Mouse (Mus musculus): Measurements from ENCODE around the gene Ddx23.

Ddx23 gene

GRCm38 (mm10) chr15:98674994-98675545 lies 12.4 kb upstream of the Ddx23 start:
- in situ Hi-C loops (cut with MboI), result no loop called here

GRCm38 (mm10) chr15:98674284-98674993 lies 11.7 kb upstream of the Ddx23 start:
- in situ Hi-C loops (cut with MboI), result no loop called here

GRCm38 (mm10) chr15:98673732-98674131 lies 11.0 kb upstream of the Ddx23 start:
- in situ Hi-C loops (cut with MboI), result no loop called here

GRCm38 (mm10) chr15:98672592-98672991 lies 9.9 kb upstream of the Ddx23 start:
- in situ Hi-C loops (cut with MboI), result no loop called here

DNA sequence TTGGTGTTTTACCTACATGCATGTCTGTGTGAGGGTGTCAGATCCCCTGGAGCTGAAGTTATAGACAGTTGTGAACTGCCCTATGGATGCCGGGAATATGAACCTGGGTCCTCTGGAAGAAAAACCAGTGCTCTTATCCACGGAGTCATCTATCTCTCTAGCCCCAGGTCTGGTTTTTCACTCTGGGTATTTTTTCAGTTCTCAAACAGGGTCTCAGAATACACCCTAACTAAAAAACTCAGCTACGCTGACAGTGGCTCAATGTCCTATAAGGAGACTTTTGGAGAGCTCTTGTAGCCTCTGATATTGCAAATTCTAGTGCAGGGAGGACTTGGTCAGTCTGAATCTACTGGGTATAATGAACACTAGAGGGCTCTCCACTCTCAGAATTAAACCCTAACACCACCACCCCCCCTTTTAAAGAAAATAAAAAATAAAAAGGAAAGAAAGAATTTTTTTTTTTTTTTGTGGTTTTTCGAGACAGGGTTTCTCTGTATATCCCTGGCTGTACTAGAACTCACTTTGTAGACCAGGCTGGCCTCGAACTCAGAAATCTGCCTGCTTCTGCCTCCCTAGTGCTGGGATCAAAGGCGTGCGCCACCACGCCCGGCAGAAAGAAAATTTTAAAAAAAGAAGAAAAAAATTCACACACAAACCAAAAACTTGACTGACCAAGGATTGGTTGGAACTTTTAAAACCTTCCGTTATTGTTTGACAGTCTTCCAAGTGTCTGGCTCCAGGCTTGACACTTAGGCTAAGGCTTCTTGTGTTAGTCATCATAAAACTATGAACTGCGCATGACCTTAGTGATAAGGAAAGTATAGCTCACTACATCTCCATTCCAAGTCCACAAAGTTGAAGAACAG lies 1.6 kb upstream of the Ddx23 start:
- in situ Hi-C loops (cut with MboI), result no loop called here

GRCm38 (mm10) chr15:98662198-98662566 lies 512 bp downstream of the Ddx23 start:
- in situ Hi-C loops (cut with MboI), result no loop called here

DNA sequence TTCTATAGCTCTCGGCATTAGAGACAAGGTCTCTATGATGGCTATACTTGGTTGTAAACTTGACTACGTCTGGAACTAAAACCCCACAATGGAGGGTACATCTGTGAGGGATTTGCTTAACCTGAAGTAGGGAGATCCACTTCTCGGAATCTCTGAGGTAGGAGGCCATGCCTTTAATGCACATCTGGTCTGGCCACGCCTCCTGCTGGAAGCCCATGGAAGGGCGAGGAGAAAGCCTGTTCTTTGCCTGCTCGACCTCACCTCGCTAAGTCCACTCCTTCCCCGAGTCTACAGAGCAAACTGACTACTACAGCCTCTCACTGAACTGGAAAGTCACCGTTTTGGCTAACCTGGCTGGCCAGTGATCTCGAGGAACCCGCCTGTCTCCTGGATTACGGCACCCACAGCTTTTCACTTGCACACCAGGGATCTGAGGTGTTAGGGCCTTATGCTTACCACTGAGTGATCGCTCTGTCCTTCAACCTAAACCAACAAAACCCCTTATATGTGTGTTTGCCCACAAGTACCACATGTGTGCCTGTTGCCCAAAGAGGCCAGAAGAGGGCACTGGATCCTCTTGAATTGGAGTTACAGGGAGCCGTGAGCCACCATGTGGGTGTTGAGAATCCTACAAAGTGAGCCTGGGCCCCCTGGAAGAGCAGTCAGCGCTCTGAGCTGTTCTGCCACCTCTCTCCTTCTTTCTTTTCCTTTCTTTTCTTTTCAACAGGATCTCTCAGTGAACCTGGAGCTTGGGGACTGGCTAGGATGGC lies 5.5 kb downstream of the Ddx23 start:
- in situ Hi-C loops (cut with MboI), result no loop called here

- in situ Hi-C loops (cut with MboI), result no loop called here
Measured at GRCm38 (mm10) chr15:98652174-98652573, 10.5 kb downstream of the Ddx23 start.

- in situ Hi-C loops (cut with MboI), result no loop called here
Measured at GRCm38 (mm10) chr15:98651431-98651830, 11.3 kb downstream of the Ddx23 start.

- in situ Hi-C loops (cut with MboI), result no loop called here
Measured at GRCm38 (mm10) chr15:98648071-98648470, 14.6 kb downstream of the Ddx23 start.

GRCm38 (mm10) chr15:98647308-98647707 lies 15.4 kb downstream of the Ddx23 start:
- in situ Hi-C loops (cut with MboI), result no loop called here

GRCm38 (mm10) chr15:98646737-98647136 lies 16.0 kb downstream of the Ddx23 start:
- in situ Hi-C loops (cut with MboI), result no loop called here

DNA sequence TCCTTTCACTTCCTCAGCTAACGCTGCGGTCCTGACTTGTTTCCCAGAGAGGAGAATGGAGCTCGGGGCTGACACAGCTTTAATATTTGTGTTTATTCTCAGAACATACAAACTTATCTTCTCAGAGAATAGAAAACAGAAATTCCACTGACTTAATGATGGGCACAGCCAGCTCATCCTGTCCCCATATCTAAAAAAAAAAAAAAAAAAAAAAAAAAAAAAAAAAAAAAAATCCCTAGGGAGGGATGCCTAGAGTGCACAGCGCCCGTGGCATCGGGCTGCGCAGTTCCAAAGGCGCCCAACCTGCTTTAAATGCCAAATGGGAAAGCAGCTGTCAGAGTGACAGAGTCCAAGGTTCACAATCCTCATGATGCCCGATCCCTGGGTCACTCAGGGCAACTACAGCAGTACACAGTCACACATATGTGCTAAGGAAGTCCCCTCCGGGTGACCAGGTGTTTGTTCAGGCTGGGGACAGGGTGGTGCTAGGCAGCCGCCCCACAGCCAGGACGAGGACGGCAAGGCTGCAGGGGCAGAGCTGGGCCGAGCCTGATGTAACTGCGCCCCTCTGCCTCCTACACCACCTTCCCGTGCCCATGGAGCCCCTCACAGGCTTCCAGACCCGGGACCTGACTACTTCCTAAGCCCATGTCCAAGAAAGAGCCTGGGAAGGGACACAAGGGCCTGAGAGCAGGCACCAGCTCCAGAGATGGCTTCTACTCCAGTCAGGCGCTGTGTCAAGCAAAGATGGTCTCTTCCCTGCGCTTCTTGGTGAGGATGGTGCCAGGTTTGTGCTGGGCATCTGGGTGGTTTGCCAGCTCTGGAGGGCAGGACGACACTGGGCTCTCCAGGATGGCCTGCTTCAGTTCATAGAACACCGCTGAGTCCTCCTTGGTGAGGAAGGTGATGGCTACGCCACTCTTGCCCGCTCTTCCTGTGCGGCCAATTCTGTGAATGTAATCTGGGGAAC lies 17.4 kb downstream of the Ddx23 start:
- in situ Hi-C loops (cut with MboI), result no loop called here

- in situ Hi-C loops (cut with MboI), result no loop called here
Measured at GRCm38 (mm10) chr15:98644406-98644805, 18.3 kb downstream of the Ddx23 start.

DNA sequence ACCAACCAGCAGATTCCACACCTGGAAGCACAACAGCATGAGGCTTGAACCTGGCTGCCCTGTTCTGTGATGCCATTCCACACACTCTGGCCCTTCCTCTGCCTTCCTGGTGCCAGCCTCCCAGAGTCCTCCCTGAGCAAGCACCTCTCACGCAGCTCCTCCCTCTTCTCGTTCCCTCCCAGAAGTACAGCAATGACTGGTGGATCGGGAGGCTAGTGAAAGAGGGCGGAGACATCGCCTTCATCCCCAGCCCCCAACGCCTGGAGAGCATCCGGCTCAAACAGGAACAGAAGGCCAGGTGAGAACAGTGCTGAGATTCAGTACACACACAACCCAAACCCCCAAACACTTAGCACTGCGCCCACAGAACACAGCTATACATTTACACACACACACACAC lies 22.5 kb downstream of the Ddx23 start:
- in situ Hi-C loops (cut with MboI), result no loop called here

DNA sequence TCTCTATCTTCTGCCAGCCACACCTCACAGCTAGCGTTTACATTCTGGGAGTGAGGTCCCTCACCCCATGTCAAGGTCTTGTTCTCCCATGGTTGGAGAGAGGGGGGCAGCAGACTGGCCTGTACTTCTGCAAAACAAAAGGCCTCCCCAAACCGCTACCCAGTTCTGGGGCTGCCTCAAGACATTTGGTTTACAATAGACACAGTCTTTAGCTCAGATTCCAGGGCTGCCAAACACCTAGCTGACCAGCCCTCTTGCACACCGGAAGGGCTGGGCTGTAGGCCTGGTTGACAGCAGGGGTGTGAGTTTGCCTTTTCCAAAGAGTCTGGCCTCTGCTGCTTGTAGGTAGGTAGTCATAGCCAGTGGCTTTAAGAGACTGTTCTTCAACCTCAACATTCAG lies 25.5 kb downstream of the Ddx23 start:
- in situ Hi-C loops (cut with MboI), result no loop called here

GRCm38 (mm10) chr15:98636517-98636916 lies 26.2 kb downstream of the Ddx23 start:
- in situ Hi-C loops (cut with MboI), result no loop called here

- in situ Hi-C loops (cut with MboI), result no loop called here
Measured at GRCm38 (mm10) chr15:98635291-98635841, 27.3 kb downstream of the Ddx23 start.

- in situ Hi-C loops (cut with MboI), result no loop called here
Measured at GRCm38 (mm10) chr15:98634541-98635081, 28.1 kb downstream of the Ddx23 start.

DNA sequence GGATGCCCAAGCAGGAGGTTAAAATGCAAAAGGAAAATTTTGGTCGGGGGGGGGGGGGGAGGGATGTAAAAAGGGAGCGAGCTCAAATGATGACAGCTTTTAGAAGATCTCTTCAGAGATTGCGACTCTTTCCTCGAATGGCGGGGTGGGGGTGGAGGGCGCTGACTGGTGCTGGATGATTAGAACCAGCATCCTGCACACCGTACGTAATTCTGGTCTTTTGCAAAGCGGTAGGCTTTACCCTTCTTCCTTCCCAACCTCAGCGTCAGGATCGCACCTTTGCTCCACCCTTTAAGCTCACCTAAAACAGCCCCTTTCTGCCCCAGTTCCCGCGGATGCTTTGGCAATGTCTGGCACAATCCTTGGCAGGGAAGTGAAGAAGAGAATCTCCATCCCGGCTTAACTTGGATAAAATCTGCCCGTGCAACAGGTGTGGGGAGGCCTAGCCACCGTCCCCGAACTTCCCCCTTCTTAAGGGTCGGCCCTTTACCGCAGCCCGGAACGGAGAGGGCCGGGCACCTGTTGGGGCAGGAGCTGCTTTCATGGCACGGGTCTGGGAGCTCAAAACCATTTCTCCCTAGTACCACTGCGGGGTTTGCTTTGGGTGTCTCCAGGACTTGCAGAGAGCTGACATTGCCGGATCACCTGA lies 28.7 kb downstream of the Ddx23 start:
- in situ Hi-C loops (cut with MboI), result no loop called here

Measured in mature B cell (primary cell).